Mouse (Mus musculus) left cerebral cortex, postnatal 25 days (tissue): ENCODE data around the gene Pqlc3. TPM values are rescaled to one million over a fixed set of nuclear protein-coding genes. Genes with fewer than 3 reads are reported as not detected.

Experiments used
- total RNA-seq, 2 experiments: library from RNA; stranded (reverse); gene quantifications; 2 replicates each; pipeline ENCODE4 v1.2.3; 2021

The Pqlc3 gene
- total RNA-seq, 2 experiments from 2014 or later: 0.89 to 1.5 TPM

Other genes with a start within 250 kb of the Pqlc3 start
- 1 to 10 TPM in 1 of 2 experiments, under 1 TPM in 1; 0.71 to 1.3 TPM for gene Greb1, start 199.5 kb downstream of the Pqlc3 start, total RNA-seq
- 10 to 100 TPM; 29.8 to 37.2 TPM for gene E2f6, start 189.4 kb downstream of the Pqlc3 start, total RNA-seq
- 100 to 1,000 TPM; 133 to 146 TPM for gene Rock2, start 105.5 kb downstream of the Pqlc3 start, total RNA-seq
- under 1 TPM; 0.60 to 0.87 TPM for gene 2410004P03Rik, start 11.3 kb upstream of the Pqlc3 start, total RNA-seq
- gene Kcnf1, start 176.5 kb upstream of the Pqlc3 start, total RNA-seq: 100 to 1,000 TPM; 102 to 132 TPM